Mouse (Mus musculus) CH12.LX (cell line): ENCODE data around the gene Txndc9. TPM values are rescaled to one million over a fixed set of nuclear protein-coding genes. Genes with fewer than 3 reads are reported as not detected.

ENCODE experiments used
- DNase-seq: peaks from one replicate; pipeline ENCODE4 v3.0.0-alpha.2; 2013; ENCODE audit errors: extremely low read depth
- H3K27ac ChIP-seq: 2 replicates; pipeline ENCODE4 v1.5.1; 2012; ENCODE audit warnings: low read depth, mild to moderate bottlenecking, control low read depth, moderate library complexity; ENCODE audit not compliant: insufficient read depth
- H3K27me3 ChIP-seq: replicated peaks from 2 replicates; pipeline ENCODE3; 2012; ENCODE audit warnings: inconsistent platforms
- H3K36me3 ChIP-seq, 2 experiments: replicated peaks in 1 of 2; 2 replicates each; pipeline versions ENCODE3 to v1.6.1; 2012; ENCODE audit warnings: inconsistent platforms in 1 of 2, low read length in 1 of 2, mild to moderate bottlenecking in 1 of 2, mixed read lengths in 1 of 2, moderate library complexity in 1 of 2; ENCODE audit not compliant: control insufficient read depth in 1 of 2, insufficient read depth in 1 of 2
- H3K4me1 ChIP-seq, 2 experiments: 2 replicates each; pipeline ENCODE4 v1.6.1; 2012; ENCODE audit warnings: inconsistent platforms in 1 of 2, moderate library complexity in 1 of 2; ENCODE audit not compliant: insufficient read depth in 2 of 2, control insufficient read depth in 1 of 2
- H3K4me2 ChIP-seq: 2 replicates; pipeline ENCODE4 v1.6.1; 2012; ENCODE audit warnings: low read depth, mild to moderate bottlenecking, control low read depth; ENCODE audit not compliant: poor library complexity, insufficient read depth, severe bottlenecking
- H3K4me3 ChIP-seq, 3 experiments: fragments of 150-350 bp in 1 of 3; sonication (generic) in 1 of 3; replicated peaks in 1 of 3; 2 replicates each; pipeline versions ENCODE3 to v1.5.1; 2011 to 2012; ENCODE audit warnings: low read depth in 2 of 3, low read length in 2 of 3, mild to moderate bottlenecking in 2 of 3, moderate library complexity in 2 of 3, control low read depth in 1 of 3, improper control_type of control experiment in 1 of 3, inconsistent platforms in 1 of 3, mixed read lengths in 1 of 3; ENCODE audit not compliant: poor library complexity in 1 of 3
- H3K79me2 ChIP-seq: replicated peaks from 2 replicates; pipeline ENCODE4 v1.6.1; 2012; ENCODE audit warnings: mild to moderate bottlenecking, moderate library complexity; ENCODE audit not compliant: control insufficient read depth, poor library complexity, insufficient read depth, severe bottlenecking; ENCODE audit errors: extremely low read depth
- H3K9ac ChIP-seq: 2 replicates; pipeline ENCODE4 v1.6.1; 2012; ENCODE audit warnings: low read depth, mild to moderate bottlenecking, control low read depth, moderate library complexity; ENCODE audit not compliant: insufficient read depth
- H3K9me3 ChIP-seq: replicated peaks from 2 replicates; pipeline ENCODE3; 2012; ENCODE audit warnings: low read length, inconsistent platforms, mixed read lengths
- BHLHE40 ChIP-seq: IDR thresholded peaks from 2 replicates; pipeline ENCODE4 v1.6.1; 2011; ENCODE audit warnings: mild to moderate bottlenecking, low read depth, low read length, improper control_type of control experiment
- CHD1 ChIP-seq: IDR thresholded peaks from 2 replicates; pipeline ENCODE4 v1.6.1; 2012; ENCODE audit warnings: low read depth, low read length, improper control_type of control experiment, inconsistent platforms
- CHD2 ChIP-seq: IDR thresholded peaks from 2 replicates; pipeline ENCODE4 v1.6.1; 2011; ENCODE audit warnings: low read length, improper control_type of control experiment
- CTCF ChIP-seq, 2 experiments: IDR thresholded peaks in 1 of 2; conservative IDR thresholded peaks in 1 of 2; 2 replicates each; pipeline ENCODE4 v1.5.1; 2011 to 2012; ENCODE audit warnings: low read depth in 2 of 2, low read length in 2 of 2, improper control_type of control experiment in 1 of 2, inconsistent platforms in 1 of 2, mild to moderate bottlenecking in 1 of 2, moderate library complexity in 1 of 2
- E2F4 ChIP-seq: IDR thresholded peaks from 2 replicates; pipeline ENCODE4 v1.6.1; 2011; ENCODE audit warnings: low read depth, low read length, improper control_type of control experiment; ENCODE audit not compliant: insufficient replicate concordance
- ELF1 ChIP-seq: IDR thresholded peaks from 2 replicates; pipeline ENCODE4 v1.6.1; 2014; ENCODE audit warnings: low read depth, mild to moderate bottlenecking, inconsistent platforms, low read length, improper control_type of control experiment
- IRF4 ChIP-seq: IDR thresholded peaks from 2 replicates; pipeline ENCODE4 v1.6.1; 2014; ENCODE audit warnings: low read depth, mild to moderate bottlenecking, inconsistent platforms, low read length, improper control_type of control experiment
- JUND ChIP-seq: conservative IDR thresholded peaks from 2 replicates; pipeline ENCODE4 v1.6.1; 2011; ENCODE audit warnings: low read depth, low read length, improper control_type of control experiment
- KAT2A ChIP-seq: IDR thresholded peaks from 2 replicates; pipeline ENCODE4 v1.6.1; 2012; ENCODE audit warnings: low read length, improper control_type of control experiment, inconsistent platforms; ENCODE audit not compliant: insufficient replicate concordance
- MAZ ChIP-seq: IDR thresholded peaks from 2 replicates; pipeline ENCODE4 v1.6.1; 2012; ENCODE audit warnings: low read depth, mild to moderate bottlenecking, inconsistent platforms, low read length, improper control_type of control experiment, moderate library complexity
- MXI1 ChIP-seq: IDR thresholded peaks from 2 replicates; pipeline ENCODE4 v1.6.1; 2011; ENCODE audit warnings: mild to moderate bottlenecking, low read depth, low read length, improper control_type of control experiment
- NRF1 ChIP-seq: IDR thresholded peaks from 2 replicates; pipeline ENCODE4 v1.6.1; 2014; ENCODE audit warnings: low read depth, mild to moderate bottlenecking, inconsistent platforms, low read length, improper control_type of control experiment, moderate library complexity
- POLR2AphosphoS2 ChIP-seq: IDR thresholded peaks from 2 replicates; pipeline ENCODE4 v1.6.1; 2011; ENCODE audit warnings: low read depth, low read length, improper control_type of control experiment
- RAD21 ChIP-seq: IDR thresholded peaks from 2 replicates; pipeline ENCODE4 v1.6.1; 2011; ENCODE audit warnings: low read depth, mild to moderate bottlenecking, low read length, improper control_type of control experiment, moderate library complexity
- SIN3A ChIP-seq: IDR thresholded peaks from 2 replicates; pipeline ENCODE4 v1.6.1; 2012; ENCODE audit warnings: low read length, improper control_type of control experiment, inconsistent platforms
- SMC3 ChIP-seq: IDR thresholded peaks from 2 replicates; pipeline ENCODE4 v1.6.1; 2011; ENCODE audit warnings: low read depth, low read length, improper control_type of control experiment
- UBTF ChIP-seq: IDR thresholded peaks from 2 replicates; pipeline ENCODE4 v1.6.1; 2012; ENCODE audit warnings: low read depth, mild to moderate bottlenecking, inconsistent platforms, low read length, improper control_type of control experiment, moderate library complexity
- USF1 ChIP-seq: IDR thresholded peaks from 2 replicates; pipeline ENCODE4 v1.6.1; 2014; ENCODE audit warnings: low read depth, mild to moderate bottlenecking, inconsistent platforms, low read length, improper control_type of control experiment
- USF2 ChIP-seq: conservative IDR thresholded peaks from 2 replicates; pipeline ENCODE4 v1.6.1; 2011; ENCODE audit warnings: low read depth, low read length, improper control_type of control experiment
- ZKSCAN1 ChIP-seq: IDR thresholded peaks from 2 replicates; pipeline ENCODE4 v1.6.1; 2012; ENCODE audit warnings: low read depth, inconsistent platforms, low read length, improper control_type of control experiment, borderline replicate concordance
- ZNF384 ChIP-seq: IDR thresholded peaks from 2 replicates; pipeline ENCODE4 v1.6.1; 2012; ENCODE audit warnings: low read depth, low read length, improper control_type of control experiment, inconsistent platforms
- dilution Hi-C: fragments of 300-500 bp; cut with MboI; formaldehyde crosslinking; loops from 2 replicates; pipeline ENCODE4 v1.14.3; 2020; ENCODE audit warnings: low sequenced_read_pairs; ENCODE audit not compliant: extremely low pct_unique_long_range_greater_than_20kb, extremely low pct_ligation_motif_present
- in situ Hi-C: fragments of 300-500 bp; cut with MboI; formaldehyde crosslinking; loops from 3 replicates; pipeline ENCODE4 v1.14.3; 2019; ENCODE audit warnings: low sequenced_read_pairs, low pct_ligation_motif_present, low pct_unique_long_range_greater_than_20kb, mixed read lengths
- polyA plus RNA-seq: library from polyadenylated mRNA; unstranded; fragments of >175 nt; gene quantifications from 2 replicates; pipeline ENCODE4 v1.2.1, GENCODE M21; 2012; ENCODE audit warnings: low read depth; ENCODE audit not compliant: insufficient read length
- total RNA-seq, 2 experiments: library from RNA; depleted of rRNA; stranded (reverse); fragments of 300-350 nt in 1 of 2; fragments of >200 nt in 1 of 2; gene quantifications; 2 replicates each; pipeline ENCODE4 v1.2.3; 2012 to 2014

Gene Txndc9
- total and polyA plus RNA-seq, 3 experiments, result 44.1 to 99.5 (median 82.1) TPM

GRCm38 (mm10) chr1:37987856-37988255, 9.8 kb downstream of the Txndc9 start:
- Histone ChIP-seq H3K79me2 (0 out of 2 replicates have a peak, but pooled peaks cover 3% of the 10 kb centered on the region), H3K4me2 (no peak overlapping the region), H3K27ac (no peak overlapping the region), H3K4me3 (no peak overlapping the region), H3K27me3 (no peaks in the 10 kb centered on the region), H3K9me3 (no peaks in the 10 kb centered on the region), H3K4me1 (no peaks in the 10 kb centered on the region), H3K36me3 (peaks cover 50 to 81% of the 10 kb centered on the region in 2 experiments), H3K9ac (no peak overlapping the region)
- in situ Hi-C loops (no loop called here), dilution Hi-C loops (no loop called here)
- no peak for TF ChIP-seq ZNF384
- TF ChIP-seq MXI1, result no peak
- no peak for TF ChIP-seq USF2
- TF ChIP-seq POLR2AphosphoS2, result no peak
- TF ChIP-seq IRF4, result no peak
- TF ChIP-seq SMC3, result no peak
- TF ChIP-seq ELF1, result no peak
- no peak for TF ChIP-seq JUND
- no peak for DNase-seq

GRCm38 (mm10) chr1:37985764-37986323, 11.8 kb downstream of the Txndc9 start:
- Histone ChIP-seq H3K9me3 (no peaks in the 10 kb centered on the region), H3K27ac (no peak overlapping the region)
- TF ChIP-seq ELF1 (no peak), MAZ (no peak), SMC3 (peak; percentile 18; the same call in 1 of the 2 replicates), RAD21 (peak; percentile 44), CTCF (conservative IDR thresholded peaks at IDR 0.05 in 1 of 2, IDR thresholded peaks at IDR 0.05 in 1 of 2; ENCODE audit: low read depth in 2 of 2, low read length in 2 of 2) (peak; percentile 60 to 81)
- TF ChIP-seq, all 38 proteins: peak for 3
- H3K4me3 ChIP-seq, result no peak overlapping the region
- H3K4me2 ChIP-seq, result no peak overlapping the region
- H3K36me3 ChIP-seq, result peaks cover 36 to 61% of the 10 kb centered on the region in 2 experiments
- peak; percentile 29 for DNase-seq
- in situ Hi-C loops, result no loop called here
- H3K9ac ChIP-seq, result no peak overlapping the region
- no peaks in the 10 kb centered on the region for H3K27me3 ChIP-seq
- no peaks in the 10 kb centered on the region for H3K79me2 ChIP-seq
- H3K4me1 ChIP-seq, result no peaks in the 10 kb centered on the region
- dilution Hi-C loops, result no loop called here

- H3K27ac ChIP-seq, result no peak overlapping the region
- H3K9me3 ChIP-seq, result no peaks in the 10 kb centered on the region
- in situ Hi-C loops (no loop called here), dilution Hi-C loops (no loop called here)
- no peak overlapping the region for H3K4me3 ChIP-seq
- H3K4me2 ChIP-seq, result no peak overlapping the region
- no peaks in the 10 kb centered on the region for H3K27me3 ChIP-seq
- TF ChIP-seq NRF1 (no peak), CHD1 (no peak), SIN3A (no peak), KAT2A (no peak), E2F4 (no peak), ZKSCAN1 (no peak), UBTF (no peak), POLR2AphosphoS2 (no peak), CHD2 (no peak), BHLHE40 (no peak), USF1 (no peak)
- no peaks in the 10 kb centered on the region for H3K4me1 ChIP-seq
- peaks cover 23 to 50% of the 10 kb centered on the region in 2 experiments for H3K36me3 ChIP-seq
- no peak for DNase-seq
- no peak overlapping the region for H3K9ac ChIP-seq
- no peaks in the 10 kb centered on the region for H3K79me2 ChIP-seq
Measured at GRCm38 (mm10) chr1:37984326-37984725, 13.4 kb downstream of the Txndc9 start.
